Mouse (Mus musculus): ENCODE measurements around the gene Xab2.

DNA sequence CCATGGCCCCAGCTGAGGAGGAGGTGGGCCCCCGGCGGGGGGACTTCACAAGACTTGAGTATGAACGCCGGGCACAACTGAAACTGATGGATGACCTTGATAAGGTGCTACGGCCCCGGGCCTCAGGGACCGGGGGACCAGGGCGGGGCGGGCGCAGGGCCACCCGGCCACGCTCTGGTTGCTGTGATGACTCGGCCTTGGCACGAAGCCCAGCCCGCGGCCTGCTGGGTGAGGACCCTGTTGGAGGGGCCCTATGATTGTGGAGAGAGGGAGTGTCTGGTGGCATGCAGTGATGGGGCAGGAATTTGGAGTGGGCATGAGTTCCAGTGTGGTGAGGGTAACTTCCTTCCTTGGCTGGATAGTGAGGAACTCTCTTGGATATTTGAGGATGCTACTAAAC lies 14.5 kb downstream of the Xab2 start:
- TF ChIP-seq CTCF (IDR thresholded peaks at IDR 0.05; ENCODE audit: borderline replicate concordance, extremely low read depth, insufficient read depth, insufficient read length): no peak
- no peak for TF ChIP-seq POLR2A (IDR thresholded peaks at IDR 0.05; ENCODE audit: borderline replicate concordance, extremely low read depth, insufficient read depth, insufficient read length, poor library complexity, severe bottlenecking)

Data from brain, embryonic 14.5 days (tissue).